Mouse (Mus musculus): ENCODE data around the gene Trim26.

Trim26 gene

DNA sequence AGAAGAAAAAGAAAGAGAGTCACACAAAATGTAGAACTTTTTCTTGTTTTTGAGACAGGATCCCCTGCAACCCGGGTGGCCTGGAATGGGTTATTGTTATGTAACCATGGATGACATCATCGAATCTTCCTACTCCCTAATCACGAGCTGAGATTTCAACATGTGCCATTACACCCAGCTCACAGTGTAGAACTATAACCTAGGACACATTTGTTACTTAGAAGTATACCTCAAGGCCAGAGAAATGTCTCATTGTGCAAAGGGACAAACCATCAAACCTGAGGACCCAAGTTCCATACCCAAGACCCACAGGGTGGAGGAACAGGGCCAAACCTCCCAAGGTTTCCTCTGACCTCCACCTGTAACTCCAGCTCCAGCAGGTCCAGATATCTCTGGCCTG lies 66.7 kb downstream of the Trim26 start:
- DNase-seq, result no peak

GRCm38 (mm10) chr17:36908235-36908634 lies 71.3 kb downstream of the Trim26 start:
- no peak for DNase-seq
